Mouse (Mus musculus): ENCODE measurements at regions not wholly inside any gene's neighbourhood (a gene's known extent, or its start where the extent isn't known, plus 50 kb on each side); places are given as distances from the start of the nearest gene placed in this dataset.

GRCm38 (mm10) chr13:99090361-99090760 lies 94.3 kb upstream of the Zfp366 start:
- Histone ChIP-seq H3K36me3 (replicated peaks; ENCODE audit: low read length) (no peaks in the 10 kb centered on the region), H3K9me3 (peaks cover 3% of the 10 kb centered on the region), H3K27me3 (replicated peaks) (no peaks in the 10 kb centered on the region), H3K4me3 (replicated peaks) (no peak overlapping the region), H3K4me1 (peaks cover 34% of the 10 kb centered on the region)
- TF ChIP-seq GATA1 (IDR thresholded peaks at IDR 0.05; ENCODE audit: borderline replicate concordance, low read length): no peak
- TF ChIP-seq FLI1 (IDR thresholded peaks at IDR 0.05; ENCODE audit: low read length): no peak

- peaks cover 4% of the 10 kb centered on the region for H3K27me3 ChIP-seq (replicated peaks)
- H3K9me3 ChIP-seq: no peaks in the 10 kb centered on the region
- H3K36me3 ChIP-seq (replicated peaks; ENCODE audit: low read length): no peaks in the 10 kb centered on the region
- H3K4me3 ChIP-seq (replicated peaks): peak overlapping the region; percentile 62
- peaks cover 27% of the 10 kb centered on the region for H3K4me1 ChIP-seq
- TF ChIP-seq GATA1 (IDR thresholded peaks at IDR 0.05; ENCODE audit: borderline replicate concordance, low read length) (no peak), FLI1 (IDR thresholded peaks at IDR 0.05; ENCODE audit: low read length) (no peak)
Measured at GRCm38 (mm10) chr13:99088285-99088684, 96.3 kb upstream of the Zfp366 start.

- H3K27me3 ChIP-seq (replicated peaks): peaks cover 6% of the 10 kb centered on the region
- H3K4me3 ChIP-seq (replicated peaks): no peak overlapping the region
- no peaks in the 10 kb centered on the region for H3K4me1 ChIP-seq
- TF ChIP-seq FLI1 (IDR thresholded peaks at IDR 0.05; ENCODE audit: low read length): no peak
- TF ChIP-seq GATA1 (IDR thresholded peaks at IDR 0.05; ENCODE audit: borderline replicate concordance, low read length): no peak
- H3K36me3 ChIP-seq (replicated peaks; ENCODE audit: low read length): no peaks in the 10 kb centered on the region
- peaks cover 13% of the 10 kb centered on the region for H3K9me3 ChIP-seq
Measured at GRCm38 (mm10) chr13:99079331-99079761, 95.0 kb upstream of the 1700024P04Rik start.

- Histone ChIP-seq H3K27me3 (replicated peaks) (peaks cover 3% of the 10 kb centered on the region), H3K4me1 (no peaks in the 10 kb centered on the region), H3K4me3 (replicated peaks) (no peak overlapping the region), H3K9me3 (peaks cover 14% of the 10 kb centered on the region), H3K36me3 (replicated peaks; ENCODE audit: low read length) (no peaks in the 10 kb centered on the region)
- no peak for TF ChIP-seq FLI1 (IDR thresholded peaks at IDR 0.05; ENCODE audit: low read length)
- no peak for TF ChIP-seq GATA1 (IDR thresholded peaks at IDR 0.05; ENCODE audit: borderline replicate concordance, low read length)
Measured at GRCm38 (mm10) chr13:99078643-99079042, 94.3 kb upstream of the 1700024P04Rik start.

- no peak overlapping the region for H3K4me3 ChIP-seq (replicated peaks)
- peaks cover 14% of the 10 kb centered on the region for H3K9me3 ChIP-seq
- peaks cover 4% of the 10 kb centered on the region for H3K27me3 ChIP-seq (replicated peaks)
- H3K4me1 ChIP-seq: no peaks in the 10 kb centered on the region; the same call in 1 of the 2 replicates
- H3K36me3 ChIP-seq (replicated peaks; ENCODE audit: low read length): no peaks in the 10 kb centered on the region
- no peak for TF ChIP-seq FLI1 (IDR thresholded peaks at IDR 0.05; ENCODE audit: low read length)
- no peak for TF ChIP-seq GATA1 (IDR thresholded peaks at IDR 0.05; ENCODE audit: borderline replicate concordance, low read length)
Measured at GRCm38 (mm10) chr13:99077039-99077749, 92.8 kb upstream of the 1700024P04Rik start.

GRCm38 (mm10) chr13:99075467-99075866 lies 91.1 kb upstream of the 1700024P04Rik start:
- Histone ChIP-seq H3K4me1 (peaks cover 3% of the 10 kb centered on the region; the same call in 1 of the 2 replicates), H3K36me3 (replicated peaks; ENCODE audit: low read length) (no peaks in the 10 kb centered on the region), H3K9me3 (peaks cover 14% of the 10 kb centered on the region), H3K27me3 (replicated peaks) (peaks cover 7% of the 10 kb centered on the region), H3K4me3 (replicated peaks) (no peak overlapping the region)
- no peak for TF ChIP-seq GATA1 (IDR thresholded peaks at IDR 0.05; ENCODE audit: borderline replicate concordance, low read length)
- TF ChIP-seq FLI1 (IDR thresholded peaks at IDR 0.05; ENCODE audit: low read length): no peak

- peaks cover 20% of the 10 kb centered on the region for H3K9me3 ChIP-seq
- H3K27me3 ChIP-seq (replicated peaks): peaks cover 12% of the 10 kb centered on the region
- peaks cover 3% of the 10 kb centered on the region; the same call in 1 of the 2 replicates for H3K4me1 ChIP-seq
- no peaks in the 10 kb centered on the region for H3K36me3 ChIP-seq (replicated peaks; ENCODE audit: low read length)
- no peak for TF ChIP-seq GATA1 (IDR thresholded peaks at IDR 0.05; ENCODE audit: borderline replicate concordance, low read length)
- no peak for TF ChIP-seq FLI1 (IDR thresholded peaks at IDR 0.05; ENCODE audit: low read length)
- H3K4me3 ChIP-seq (replicated peaks): no peak overlapping the region
Measured at GRCm38 (mm10) chr13:99071821-99072414, 87.6 kb upstream of the 1700024P04Rik start.

- Histone ChIP-seq H3K4me3 (replicated peaks) (no peak overlapping the region), H3K27me3 (replicated peaks) (peaks cover 12% of the 10 kb centered on the region), H3K4me1 (peaks cover 3% of the 10 kb centered on the region; the same call in 1 of the 2 replicates), H3K9me3 (peaks cover 20% of the 10 kb centered on the region), H3K36me3 (replicated peaks; ENCODE audit: low read length) (no peaks in the 10 kb centered on the region)
- TF ChIP-seq GATA1 (IDR thresholded peaks at IDR 0.05; ENCODE audit: borderline replicate concordance, low read length) (no peak), FLI1 (IDR thresholded peaks at IDR 0.05; ENCODE audit: low read length) (no peak)
Measured at GRCm38 (mm10) chr13:99071413-99071812, 87.0 kb upstream of the 1700024P04Rik start.

- Histone ChIP-seq H3K4me3 (replicated peaks) (no peak overlapping the region), H3K4me1 (peaks cover 3% of the 10 kb centered on the region; the same call in 1 of the 2 replicates), H3K36me3 (replicated peaks; ENCODE audit: low read length) (no peaks in the 10 kb centered on the region), H3K9me3 (peaks cover 12% of the 10 kb centered on the region), H3K27me3 (replicated peaks) (peaks cover 10% of the 10 kb centered on the region)
- TF ChIP-seq FLI1 (IDR thresholded peaks at IDR 0.05; ENCODE audit: low read length) (no peak), GATA1 (IDR thresholded peaks at IDR 0.05; ENCODE audit: borderline replicate concordance, low read length) (no peak)
Measured at GRCm38 (mm10) chr13:99069767-99070166, 85.4 kb upstream of the 1700024P04Rik start.

- Histone ChIP-seq H3K36me3 (replicated peaks; ENCODE audit: low read length) (no peaks in the 10 kb centered on the region), H3K27me3 (replicated peaks) (peaks cover 7% of the 10 kb centered on the region), H3K4me1 (peaks cover 3% of the 10 kb centered on the region; the same call in 1 of the 2 replicates), H3K9me3 (peaks cover 6% of the 10 kb centered on the region; the same call in 1 of the 2 replicates), H3K4me3 (replicated peaks) (no peak overlapping the region)
- TF ChIP-seq GATA1 (IDR thresholded peaks at IDR 0.05; ENCODE audit: borderline replicate concordance, low read length) (no peak), FLI1 (IDR thresholded peaks at IDR 0.05; ENCODE audit: low read length) (no peak)
Measured at GRCm38 (mm10) chr13:99067504-99067903, 83.1 kb upstream of the 1700024P04Rik start.

Measured in megakaryocyte, embryonic 14.5 days (primary cell).